Mouse (Mus musculus) frontal cortex, postnatal 36 days (tissue): ENCODE measurements around the gene Hyal3.

Source experiments
- DNase-seq, 2 experiments: peaks; one replicate each; pipeline ENCODE4 v3.0.0; 2022; ENCODE audit warnings: low spot score in 2 of 2

Hyal3 gene

GRCm38 (mm10) chr9:107633661-107634405, 53.2 kb downstream of the Hyal3 start:
- no peak for DNase-seq

DNA sequence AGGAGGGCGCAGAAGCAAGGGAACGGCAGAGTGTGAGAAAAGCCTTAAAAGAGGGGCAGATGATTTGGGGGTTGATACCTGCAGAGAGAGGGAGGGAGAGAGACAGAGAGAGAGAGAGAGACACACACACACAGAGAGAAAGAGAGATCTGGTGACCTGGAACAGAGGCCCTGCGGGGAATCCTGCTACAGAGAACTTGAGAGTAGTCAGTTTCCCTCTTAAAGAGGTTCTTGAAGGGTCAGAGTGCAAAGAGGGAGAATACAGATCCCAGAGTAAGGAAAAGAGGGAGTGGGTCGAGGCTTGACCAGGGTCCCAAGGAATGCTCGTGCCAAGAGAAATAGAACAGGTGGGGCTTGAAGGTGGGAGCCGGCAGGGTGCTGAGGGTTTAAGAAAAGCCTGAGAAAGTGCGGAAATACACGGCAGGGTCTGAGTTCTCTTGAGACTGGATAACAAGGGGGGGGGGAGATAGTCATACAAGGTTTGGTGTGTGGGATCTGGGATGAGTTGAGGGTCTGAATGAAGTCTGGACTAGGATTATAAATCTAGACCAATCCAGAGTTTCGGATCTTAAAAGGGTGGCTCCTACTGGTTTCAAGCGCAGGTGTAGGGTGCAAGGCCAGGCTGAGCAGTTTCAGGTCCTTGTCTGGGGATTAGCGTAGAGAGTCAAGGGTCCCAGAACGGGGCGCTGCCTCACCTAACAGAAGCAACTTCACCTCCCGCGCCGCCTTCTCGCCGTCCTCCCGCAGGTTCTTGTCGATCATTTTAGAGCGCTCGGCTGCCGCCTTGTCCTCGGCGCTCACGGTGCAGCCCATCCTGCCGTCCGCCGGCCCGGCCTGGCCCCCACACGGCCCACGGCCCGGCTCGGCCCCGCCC, 54.0 kb downstream of the Hyal3 start:
- DNase-seq, result no peak

DNA sequence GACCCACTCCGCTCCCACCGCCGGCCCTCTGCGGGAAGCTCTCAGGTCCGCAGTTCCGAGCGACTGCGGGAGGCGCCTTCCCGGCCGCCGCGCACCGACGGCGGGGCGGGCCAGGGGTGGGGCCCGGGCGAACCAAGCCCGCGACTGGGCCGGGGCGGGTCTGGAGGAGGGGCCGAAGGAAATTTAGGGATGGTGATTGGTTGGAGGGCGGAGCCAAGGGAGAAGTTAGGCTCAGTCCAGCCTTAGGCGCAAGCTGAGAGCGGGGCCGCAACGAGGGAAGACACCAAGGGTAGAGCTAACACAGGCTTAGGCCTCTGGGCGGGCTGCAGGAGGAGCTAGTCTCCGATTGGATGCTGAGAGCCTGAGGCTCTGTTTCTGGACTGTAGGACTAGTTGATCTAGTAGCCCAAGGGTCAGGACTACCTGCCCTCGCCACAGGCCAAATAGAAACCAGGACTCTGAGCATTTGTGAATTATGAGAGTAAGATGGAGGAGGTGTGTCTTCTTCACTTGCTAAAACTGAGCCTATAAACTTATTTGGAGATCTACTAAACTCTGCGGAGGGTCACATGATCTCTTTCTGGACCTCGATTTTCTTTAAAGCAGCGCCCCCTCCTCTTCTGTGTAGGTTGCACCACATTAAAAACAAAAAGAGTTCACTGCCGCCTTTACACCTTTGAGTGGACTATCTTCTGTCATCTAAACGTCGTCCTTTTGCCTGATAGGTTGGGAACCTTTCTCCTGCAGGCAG, 54.8 kb downstream of the Hyal3 start, which contains the start of gene Gnai2:
Gene Gnai2 (minus strand): TSS at position 89 of the 750 bp plus-strand sequence.
- DNase-seq, result peak; percentile 93 to 95
